Mouse (Mus musculus) olfactory bulb, adult 2 months (tissue): ENCODE results near the gene Acot4.
"Not testable (repeated sequence)": the region's sequence is repeated elsewhere in the genome, so short reads cannot be mapped to it uniquely, and the experiment has no call there.

ENCODE experiments used
- CTCF ChIP-seq: fragments of 200-500 bp; IDR thresholded peaks from 2 replicates; pipeline ENCODE4 v1.5.1; 2012; ENCODE audit warnings: low read depth, mild to moderate bottlenecking, low read length, moderate library complexity; ENCODE audit not compliant: insufficient read depth
- POLR2A ChIP-seq: fragments of 200-500 bp; IDR thresholded peaks from 2 replicates; pipeline ENCODE4 v1.6.1; 2012; ENCODE audit warnings: mild to moderate bottlenecking, low read depth, low read length, moderate library complexity; ENCODE audit not compliant: insufficient read depth

DNA sequence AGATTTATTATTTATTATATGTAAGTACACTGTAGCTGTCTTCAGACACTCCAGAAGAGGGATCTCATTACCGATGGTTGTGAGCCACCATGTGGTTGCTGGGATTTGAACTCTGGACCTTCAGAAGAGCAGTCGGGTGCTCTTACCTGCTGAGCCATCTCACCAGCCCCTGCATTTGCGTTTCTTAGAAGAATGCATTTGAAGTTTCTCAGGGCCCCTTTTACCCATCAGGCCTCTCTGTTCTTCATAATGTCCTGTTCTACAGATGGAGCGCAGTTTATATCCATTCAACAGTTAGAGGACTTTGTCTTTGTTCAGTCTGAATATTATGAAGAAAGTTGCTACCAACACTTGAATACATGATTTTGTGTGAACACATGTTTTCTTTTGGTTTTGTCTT is 15.9 kb upstream of the Acot4 start:
- not testable (repeated sequence) for TF ChIP-seq CTCF, POLR2A
